Mouse (Mus musculus): ENCODE measurements around the gene Ccdc146. TPM values are rescaled to one million over a fixed set of nuclear protein-coding genes. Genes with fewer than 3 reads are reported as not detected.
A peak's percentile ranks its signal among the peaks of the same experiment; 100 is the strongest.
"Not testable (repeated sequence)": the region's sequence is repeated elsewhere in the genome, so short reads cannot be mapped to it uniquely, and the experiment has no call there.

The Ccdc146 gene
- polyA plus RNA-seq, 1 experiment from 2014 or later, result 1.4 TPM

DNA sequence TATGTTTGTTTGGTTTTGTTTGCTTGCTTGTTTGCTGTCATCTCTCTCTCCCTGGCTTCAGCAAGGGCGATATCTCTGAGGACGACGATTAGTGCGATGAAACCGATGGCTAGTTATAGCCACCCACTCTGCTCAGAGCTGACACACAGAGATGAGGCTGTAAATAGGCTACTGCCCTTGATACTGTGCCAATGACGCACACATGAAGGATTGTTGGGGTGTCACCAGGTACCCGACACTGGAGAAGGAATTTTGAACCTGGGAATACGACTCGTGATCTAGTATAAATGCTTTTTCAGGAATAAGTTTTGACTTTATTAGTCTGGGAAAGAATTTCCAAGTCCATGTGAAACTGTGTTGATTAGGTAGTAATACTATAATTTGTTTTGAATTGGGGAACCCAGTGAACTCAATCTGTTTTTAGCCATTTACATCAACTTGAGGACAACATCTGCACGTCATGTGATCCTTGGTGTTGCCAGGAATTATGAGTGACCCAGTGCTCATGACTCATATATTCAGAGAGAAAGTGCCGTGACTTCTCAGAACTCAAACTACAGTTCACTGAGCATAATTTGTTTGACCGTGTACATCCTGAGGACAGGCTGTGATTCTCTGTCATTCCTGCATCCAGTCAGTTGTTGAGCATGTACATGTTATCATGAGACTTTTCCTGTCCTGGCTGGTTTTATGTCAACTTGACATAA is 141.0 kb downstream of the Ccdc146 start:
- 94% methylated on average over 12 of the region's 12 CpGs for WGBS
- ATAC-seq (ENCODE audit: low FRiP score), result no peak

GRCm38 (mm10) chr5:21277685-21278084 is 146.8 kb downstream of the Ccdc146 start:
- not testable (repeated sequence) for DNase-seq (ENCODE audit: low spot score)

More for the DNA sequence above, 141.0 kb downstream of the Ccdc146 start:
- Histone ChIP-seq H3K9me3 (ENCODE audit: control insufficient read depth, low read length) (no peaks in the 10 kb centered on the region), H3K27ac (no peak overlapping the region), H3K36me3 (replicated peaks; ENCODE audit: control insufficient read depth, insufficient read depth) (no peaks in the 10 kb centered on the region), H3K4me3 (replicated peaks; ENCODE audit: low read length) (no peak overlapping the region), H3K9ac (no peak overlapping the region), H3K27me3 (ENCODE audit: control insufficient read depth, insufficient read depth, low read length) (no peaks in the 10 kb centered on the region), H3K4me2 (replicated peaks) (no peak overlapping the region), H3K4me1 (replicated peaks; ENCODE audit: control insufficient read depth, insufficient read depth, low read length) (no peaks in the 10 kb centered on the region)
- DNase-seq (ENCODE audit: low spot score), result no peak

GRCm38 (mm10) chr5:21271386-21272354 is 152.8 kb downstream of the Ccdc146 start:
- 42% methylated on average over 9 of the region's 9 CpGs for WGBS

More at GRCm38 (mm10) chr5:21277685-21278084, 146.8 kb downstream of the Ccdc146 start:
- not testable (repeated sequence) for H3K27me3 ChIP-seq (ENCODE audit: control insufficient read depth, insufficient read depth, low read length); H3K9ac ChIP-seq; H3K36me3 ChIP-seq (replicated peaks; ENCODE audit: control insufficient read depth, insufficient read depth); ATAC-seq (ENCODE audit: low FRiP score); H3K4me1 ChIP-seq (replicated peaks; ENCODE audit: control insufficient read depth, insufficient read depth, low read length); H3K4me2 ChIP-seq (replicated peaks); H3K4me3 ChIP-seq (replicated peaks; ENCODE audit: low read length); H3K27ac ChIP-seq; H3K9me3 ChIP-seq (ENCODE audit: control insufficient read depth, low read length)
- WGBS, result 61% methylated on average over 2 of the region's 2 CpGs

GRCm38 (mm10) chr5:21270756-21271155 is 153.7 kb downstream of the Ccdc146 start:
- H3K4me2 ChIP-seq (replicated peaks), result no peak overlapping the region
- no peaks in the 10 kb centered on the region for H3K4me1 ChIP-seq (replicated peaks; ENCODE audit: control insufficient read depth, insufficient read depth, low read length)
- DNase-seq (ENCODE audit: low spot score), result no peak
- H3K9ac ChIP-seq, result no peak overlapping the region
- ATAC-seq (ENCODE audit: low FRiP score), result no peak
- H3K36me3 ChIP-seq (replicated peaks; ENCODE audit: control insufficient read depth, insufficient read depth), result no peaks in the 10 kb centered on the region
- no peaks in the 10 kb centered on the region for H3K27me3 ChIP-seq (ENCODE audit: control insufficient read depth, insufficient read depth, low read length)
- no peaks in the 10 kb centered on the region for H3K9me3 ChIP-seq (ENCODE audit: control insufficient read depth, low read length)
- WGBS, result 90% methylated on average over 4 of the region's 4 CpGs
- H3K4me3 ChIP-seq (replicated peaks; ENCODE audit: low read length), result no peak overlapping the region
- H3K27ac ChIP-seq, result no peak overlapping the region

More at GRCm38 (mm10) chr5:21271386-21272354, 152.8 kb downstream of the Ccdc146 start:
- Histone ChIP-seq H3K4me3 (replicated peaks; ENCODE audit: low read length) (no peak overlapping the region), H3K9ac (no peak overlapping the region), H3K9me3 (ENCODE audit: control insufficient read depth, low read length) (no peaks in the 10 kb centered on the region), H3K4me1 (replicated peaks; ENCODE audit: control insufficient read depth, insufficient read depth, low read length) (no peaks in the 10 kb centered on the region), H3K36me3 (replicated peaks; ENCODE audit: control insufficient read depth, insufficient read depth) (no peaks in the 10 kb centered on the region), H3K27ac (no peak overlapping the region), H3K27me3 (ENCODE audit: control insufficient read depth, insufficient read depth, low read length) (no peaks in the 10 kb centered on the region), H3K4me2 (replicated peaks) (no peak overlapping the region)
- no peak for DNase-seq (ENCODE audit: low spot score)
- ATAC-seq (ENCODE audit: low FRiP score), result peak; percentile 57; the same call in 1 of the 2 replicates

GRCm38 (mm10) chr5:21269446-21269845 is 155.0 kb downstream of the Ccdc146 start:
- H3K27me3 ChIP-seq (ENCODE audit: control insufficient read depth, insufficient read depth, low read length), result no peaks in the 10 kb centered on the region
- ATAC-seq (ENCODE audit: low FRiP score) (no peak), DNase-seq (ENCODE audit: low spot score) (no peak)
- no peaks in the 10 kb centered on the region for H3K4me1 ChIP-seq (replicated peaks; ENCODE audit: control insufficient read depth, insufficient read depth, low read length)
- no peak overlapping the region for H3K4me2 ChIP-seq (replicated peaks)
- no peak overlapping the region for H3K4me3 ChIP-seq (replicated peaks; ENCODE audit: low read length)
- H3K27ac ChIP-seq, result no peak overlapping the region
- no peak overlapping the region for H3K9ac ChIP-seq
- no peaks in the 10 kb centered on the region for H3K9me3 ChIP-seq (ENCODE audit: control insufficient read depth, low read length)
- 76% methylated on average over 5 of the region's 5 CpGs for WGBS
- no peaks in the 10 kb centered on the region for H3K36me3 ChIP-seq (replicated peaks; ENCODE audit: control insufficient read depth, insufficient read depth)

DNA sequence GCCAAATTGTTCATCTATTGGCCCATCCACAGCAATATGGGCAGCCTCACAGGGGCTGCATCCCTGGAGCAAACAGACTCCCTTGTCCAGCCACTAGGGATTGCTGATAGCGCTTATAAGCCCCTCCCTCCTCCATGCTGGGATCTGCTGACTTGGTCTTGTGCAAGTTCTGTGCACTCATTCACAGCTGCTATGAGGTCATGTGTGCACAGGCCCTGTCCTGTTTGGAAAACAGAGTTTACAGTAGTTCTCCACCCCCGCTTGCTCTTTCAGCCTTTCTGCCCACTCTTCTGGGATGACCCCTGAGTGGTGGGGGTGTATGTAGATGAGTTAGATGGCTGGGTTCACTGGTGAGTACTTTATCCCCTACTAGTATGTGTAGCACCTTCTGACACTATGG is 157.4 kb downstream of the Ccdc146 start:
- no peaks in the 10 kb centered on the region for H3K4me1 ChIP-seq (replicated peaks; ENCODE audit: control insufficient read depth, insufficient read depth, low read length)
- no peak overlapping the region for H3K4me3 ChIP-seq (replicated peaks; ENCODE audit: low read length)
- no peak overlapping the region for H3K9ac ChIP-seq
- no peak overlapping the region for H3K4me2 ChIP-seq (replicated peaks)
- no peak overlapping the region for H3K27ac ChIP-seq
- 85% methylated on average over 2 of the region's 2 CpGs for WGBS
- no peaks in the 10 kb centered on the region for H3K36me3 ChIP-seq (replicated peaks; ENCODE audit: control insufficient read depth, insufficient read depth)
- no peaks in the 10 kb centered on the region for H3K9me3 ChIP-seq (ENCODE audit: control insufficient read depth, low read length)
- no peak for DNase-seq (ENCODE audit: low spot score)
- no peaks in the 10 kb centered on the region for H3K27me3 ChIP-seq (ENCODE audit: control insufficient read depth, insufficient read depth, low read length)
- no peak for ATAC-seq (ENCODE audit: low FRiP score)

- Histone ChIP-seq H3K4me3 (replicated peaks; ENCODE audit: low read length) (no peak overlapping the region), H3K27me3 (ENCODE audit: control insufficient read depth, insufficient read depth, low read length) (no peaks in the 10 kb centered on the region), H3K9ac (no peak overlapping the region), H3K4me2 (replicated peaks) (no peak overlapping the region), H3K4me1 (replicated peaks; ENCODE audit: control insufficient read depth, insufficient read depth, low read length) (peaks cover 6% of the 10 kb centered on the region; the same call in 1 of the 2 replicates), H3K9me3 (ENCODE audit: control insufficient read depth, low read length) (no peaks in the 10 kb centered on the region), H3K27ac (no peak overlapping the region), H3K36me3 (replicated peaks; ENCODE audit: control insufficient read depth, insufficient read depth) (no peaks in the 10 kb centered on the region)
- ATAC-seq (ENCODE audit: low FRiP score) (peak; percentile 62), DNase-seq (ENCODE audit: low spot score) (peak; percentile 98)
- WGBS, result 20% methylated on average over 4 of the region's 4 CpGs
Measured at GRCm38 (mm10) chr5:21265049-21265448, 159.4 kb downstream of the Ccdc146 start.

DNA sequence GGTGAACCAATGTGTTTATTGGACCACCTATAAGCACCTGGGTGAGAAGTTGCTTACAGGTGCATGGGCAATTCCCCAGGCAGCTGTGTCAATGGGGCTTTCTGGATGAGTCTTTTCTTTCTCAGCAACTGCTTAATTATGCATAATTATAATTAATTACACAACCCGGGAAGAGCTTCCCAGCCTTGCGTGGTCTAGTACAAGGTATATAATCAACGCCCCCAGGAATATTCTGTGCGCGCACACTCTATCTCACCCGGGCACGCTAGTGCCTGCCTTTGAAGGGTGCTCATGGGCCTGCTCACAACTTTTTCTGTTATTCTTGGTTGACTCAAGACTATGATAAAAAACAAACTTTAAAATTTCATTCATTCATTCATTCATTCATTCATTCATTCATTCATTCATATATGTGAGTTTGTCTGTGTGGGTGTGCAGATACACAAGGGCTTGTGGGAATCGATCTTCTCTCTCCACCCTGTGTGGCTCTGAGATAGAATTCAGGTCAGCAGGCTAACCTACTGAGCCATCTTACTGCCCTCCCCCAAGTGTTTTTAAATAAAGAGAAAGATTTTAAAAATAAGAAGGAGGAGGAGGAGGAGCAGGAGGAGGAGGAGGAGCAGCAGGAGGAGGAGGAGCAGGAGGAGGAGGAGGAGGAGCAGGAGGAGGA is 160.0 kb downstream of the Ccdc146 start:
- Histone ChIP-seq H3K27ac (peak overlapping the region; percentile 72), H3K4me2 (replicated peaks) (no peak overlapping the region), H3K27me3 (ENCODE audit: control insufficient read depth, insufficient read depth, low read length) (no peaks in the 10 kb centered on the region), H3K4me1 (replicated peaks; ENCODE audit: control insufficient read depth, insufficient read depth, low read length) (peaks cover 6% of the 10 kb centered on the region; the same call in 1 of the 2 replicates), H3K9ac (no peak overlapping the region), H3K4me3 (replicated peaks; ENCODE audit: low read length) (no peak overlapping the region), H3K36me3 (replicated peaks; ENCODE audit: control insufficient read depth, insufficient read depth) (no peaks in the 10 kb centered on the region), H3K9me3 (ENCODE audit: control insufficient read depth, low read length) (no peaks in the 10 kb centered on the region)
- DNase-seq (ENCODE audit: low spot score) (no peak), ATAC-seq (ENCODE audit: low FRiP score) (peak; percentile 47; the same call in 1 of the 2 replicates)
- 64% methylated on average over 8 of the region's 8 CpGs for WGBS
